Mouse (Mus musculus): Measurements from ENCODE around the gene 1600014C23Rik.

1600014C23Rik gene

GRCm38 (mm10) chr17:45733735-45734301 lies at the start of gene 1600014C23Rik:
TSS of gene 1600014C23Rik (minus strand) at chr17:45733844.
- DNase-seq = peak; percentile 72 to 87

- DNase-seq = peak in 1 of 2 experiments; percentile 13
These were observed 44.8 kb upstream of the 1600014C23Rik start for GRCm38 (mm10) chr17:45778446-45778845.

GRCm38 (mm10) chr17:45777431-45777830 lies 43.8 kb upstream of the 1600014C23Rik start:
- DNase-seq = no peak

DNA sequence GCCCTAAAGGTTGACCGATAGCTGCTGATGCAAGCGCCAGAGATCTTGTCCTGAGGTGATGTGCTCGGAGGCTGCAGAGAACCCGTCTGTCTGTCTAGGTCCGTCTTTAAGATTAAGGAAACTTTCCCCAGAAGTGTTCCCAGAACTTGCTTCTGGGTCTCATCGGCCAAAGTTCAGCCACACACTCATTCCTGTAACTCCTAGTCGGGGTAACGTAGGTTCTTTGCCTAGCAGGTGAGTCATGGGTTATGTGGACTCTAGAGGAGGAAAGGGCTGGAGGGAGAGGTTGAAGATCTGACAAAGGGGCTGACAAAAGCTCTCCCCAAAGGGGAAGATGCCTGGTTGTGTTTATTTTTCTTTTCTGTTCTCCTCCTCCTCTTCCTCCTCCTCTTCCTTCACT lies 42.5 kb upstream of the 1600014C23Rik start:
- DNase-seq = no peak

DNA sequence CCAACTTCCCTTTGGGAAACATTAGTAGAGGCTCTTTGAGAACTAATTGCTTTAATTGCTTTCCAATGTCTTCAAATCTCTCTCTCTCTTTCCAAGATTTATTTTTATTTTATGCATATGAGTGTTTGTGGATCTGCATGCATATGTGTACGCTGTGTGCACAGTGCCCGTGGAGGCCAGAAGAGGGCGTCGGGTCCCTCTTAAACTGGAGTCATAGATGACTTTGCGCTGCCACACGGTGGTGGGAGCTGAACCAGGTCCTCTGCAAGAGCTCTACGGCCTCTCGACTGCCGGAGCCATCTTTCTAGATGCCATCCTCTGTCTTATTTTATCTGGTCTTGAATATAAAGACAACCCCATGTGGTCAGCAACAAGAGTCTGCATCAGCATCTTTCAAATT lies 41.8 kb upstream of the 1600014C23Rik start:
- DNase-seq = peak in 1 of 2 experiments; percentile 24

DNA sequence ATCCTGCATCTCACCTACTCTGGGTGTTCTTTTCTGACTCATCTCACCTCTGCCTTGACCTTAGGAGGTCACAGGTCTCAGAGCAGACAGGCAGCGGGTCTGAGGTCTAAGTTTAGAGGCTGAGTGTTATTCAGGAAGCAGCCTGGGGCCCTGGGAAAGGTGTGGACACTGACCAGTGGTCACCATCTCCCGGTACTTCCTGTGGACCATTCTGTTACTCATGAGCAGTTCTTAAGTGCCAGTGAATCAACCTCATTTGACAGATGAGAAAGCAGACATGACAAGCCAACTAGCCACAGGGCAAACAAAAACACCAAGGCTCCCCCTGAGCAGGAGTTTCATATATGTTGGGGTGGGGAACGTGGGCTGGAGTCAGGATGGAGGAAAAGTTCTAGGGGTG lies 38.9 kb upstream of the 1600014C23Rik start:
- DNase-seq = no peak

- DNase-seq = no peak
These were observed 38.5 kb upstream of the 1600014C23Rik start for GRCm38 (mm10) chr17:45772096-45772495.

GRCm38 (mm10) chr17:45770441-45770840 lies 36.8 kb upstream of the 1600014C23Rik start:
- peak in 1 of 2 experiments; percentile 26 for DNase-seq

- peak; percentile 37 to 42 for DNase-seq
These were observed 36.2 kb upstream of the 1600014C23Rik start for GRCm38 (mm10) chr17:45769821-45770220.

DNA sequence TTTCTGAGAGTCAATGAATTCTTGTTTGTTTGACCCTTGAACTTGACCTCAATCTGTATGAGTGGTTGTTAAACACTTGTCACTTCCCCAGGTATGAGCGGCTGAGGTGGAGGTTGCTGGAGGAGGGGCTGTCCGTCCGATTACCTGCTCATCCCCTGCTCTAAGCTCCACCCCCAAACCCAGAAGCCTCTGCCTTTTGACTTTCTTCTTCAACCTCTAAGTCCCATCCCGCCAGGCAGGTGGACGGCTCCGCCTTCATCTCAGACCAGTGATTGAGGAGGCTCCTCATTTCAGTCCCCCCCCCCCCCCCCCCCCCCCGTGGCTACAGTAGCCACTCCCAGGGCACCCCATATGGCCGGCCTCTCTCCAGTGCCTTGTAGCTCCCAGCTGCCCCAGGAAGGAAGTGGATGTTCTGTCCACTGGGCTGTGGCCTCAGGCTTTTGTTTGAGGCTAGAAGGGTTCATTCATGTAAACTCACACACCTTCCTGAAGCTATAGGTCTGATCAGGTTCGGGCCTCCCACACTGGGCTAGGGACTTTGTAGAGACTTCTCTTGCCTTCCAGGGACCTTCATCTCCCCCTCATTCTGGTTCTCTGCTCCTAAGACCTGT lies 34.0 kb upstream of the 1600014C23Rik start:
- no peak for DNase-seq

- peak; percentile 88 to 94 for DNase-seq
These were observed 33.3 kb upstream of the 1600014C23Rik start for GRCm38 (mm10) chr17:45766735-45767535.

DNA sequence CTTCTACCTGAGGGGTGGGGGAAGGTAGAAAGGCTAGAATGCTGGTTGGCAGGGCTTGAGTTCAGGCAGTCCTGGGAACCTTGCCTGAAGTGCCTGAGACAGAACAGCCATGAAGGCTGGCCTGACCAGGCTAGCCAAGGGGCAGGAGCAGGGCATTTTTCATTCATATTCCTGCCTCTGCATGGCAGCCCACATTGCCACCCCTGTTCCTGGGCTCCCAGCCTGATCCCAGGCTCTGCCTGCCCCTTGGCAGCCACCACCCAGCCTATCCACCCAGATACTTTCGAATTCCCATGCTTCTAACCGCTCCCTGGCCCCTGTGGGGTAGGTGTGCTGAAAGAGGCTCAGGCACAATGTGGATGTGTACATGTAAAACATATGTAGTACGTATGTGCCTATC lies 32.3 kb upstream of the 1600014C23Rik start:
- DNase-seq = no peak

- DNase-seq = no peak
These were observed 29.5 kb upstream of the 1600014C23Rik start for GRCm38 (mm10) chr17:45763188-45763587.

DNA sequence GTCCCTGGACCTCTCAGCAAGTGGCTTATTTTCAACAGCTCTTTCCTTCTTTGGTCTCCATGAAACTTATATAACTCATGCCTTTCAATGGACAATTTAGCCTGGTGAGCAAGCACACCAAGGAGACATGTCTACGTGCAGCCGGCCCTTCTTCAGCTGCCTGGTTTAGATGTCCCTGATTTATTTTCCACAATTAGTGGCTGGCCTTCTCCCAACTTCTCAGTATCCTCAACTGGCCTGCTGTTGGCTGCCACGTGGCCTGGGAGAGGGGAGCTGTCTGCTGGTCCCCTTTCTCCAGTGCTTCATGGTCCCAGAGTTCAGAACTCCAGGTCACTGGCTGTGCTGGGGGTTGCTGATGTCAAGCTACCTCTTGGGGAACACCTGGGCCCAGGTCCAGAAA lies 28.3 kb upstream of the 1600014C23Rik start:
- no peak for DNase-seq

DNA sequence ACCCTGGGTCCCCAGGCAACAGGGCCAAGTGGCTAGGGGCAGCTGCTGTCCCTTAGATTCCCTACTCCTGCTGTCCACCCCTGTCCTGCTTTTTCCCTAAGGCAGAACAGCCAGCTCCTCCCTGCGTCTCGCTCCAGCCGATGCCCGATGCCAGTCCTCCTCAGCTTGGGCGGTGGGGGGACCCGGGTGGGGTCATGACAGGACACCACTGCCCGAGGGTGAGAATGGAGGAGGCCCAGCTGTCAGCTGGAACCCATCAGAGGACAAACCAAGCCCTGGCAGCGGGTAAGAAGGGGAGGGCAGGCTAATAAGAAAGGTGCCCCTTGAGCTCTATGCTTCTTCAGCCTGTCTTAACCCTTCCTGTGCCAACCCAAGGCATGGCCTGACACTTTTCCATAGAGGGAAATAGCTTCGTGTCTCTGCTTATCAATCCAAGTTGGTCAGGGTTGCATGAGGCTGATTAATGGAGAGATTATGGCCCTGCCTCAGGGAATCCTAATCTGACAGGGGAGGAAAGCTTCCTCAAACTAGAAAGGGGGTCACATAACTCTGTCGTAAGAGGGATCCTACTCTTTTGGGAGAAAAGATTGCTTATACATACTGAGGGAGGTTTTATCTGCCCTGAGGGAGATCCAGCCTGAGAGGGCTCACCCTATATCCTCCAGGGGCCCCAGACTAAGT lies 27.5 kb upstream of the 1600014C23Rik start:
- no peak for DNase-seq

DNA sequence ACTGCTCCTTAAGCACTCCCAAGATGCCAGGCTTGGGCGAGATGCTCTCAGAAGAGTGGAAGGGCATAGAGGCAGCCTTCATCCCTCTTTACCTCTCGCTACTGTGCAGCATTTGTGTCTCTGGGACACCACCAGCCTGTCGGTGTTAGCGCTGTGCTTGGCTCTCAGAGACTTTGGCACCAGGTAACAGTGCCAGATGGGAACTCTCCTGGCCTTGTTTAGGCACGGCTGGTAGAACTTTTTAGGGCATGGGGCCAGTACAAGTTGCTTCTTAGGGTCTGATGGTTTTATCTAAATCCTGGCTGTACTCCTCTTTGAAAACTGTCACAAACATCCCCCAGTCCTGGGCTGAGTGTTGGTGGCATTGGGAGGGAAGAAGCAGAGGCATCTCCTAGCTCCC lies 26.1 kb upstream of the 1600014C23Rik start:
- DNase-seq = no peak

GRCm38 (mm10) chr17:45758808-45759207 lies 25.2 kb upstream of the 1600014C23Rik start:
- DNase-seq = no peak

- DNase-seq = no peak
These were observed 24.3 kb upstream of the 1600014C23Rik start for GRCm38 (mm10) chr17:45757932-45758331.

DNA sequence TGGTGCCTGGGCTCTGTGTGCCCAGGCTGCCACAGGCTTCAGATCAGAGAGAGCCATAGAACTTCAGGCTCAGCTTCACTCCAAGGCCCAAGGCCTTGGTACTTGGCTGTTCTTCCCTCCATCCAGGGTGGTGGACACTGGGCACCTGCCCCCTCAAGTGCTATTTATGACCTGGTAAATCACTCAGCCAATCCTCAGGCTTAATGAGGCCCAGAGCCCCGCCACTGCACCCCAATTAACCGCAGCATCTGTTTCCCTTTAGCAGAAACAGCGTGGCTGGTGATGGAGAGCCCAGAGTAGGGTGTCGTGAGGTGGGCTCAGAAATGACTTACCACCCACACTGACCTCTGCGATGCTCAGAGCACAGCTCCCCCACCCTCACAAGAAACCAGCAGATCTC lies 23.2 kb upstream of the 1600014C23Rik start:
- DNase-seq = no peak

DNA sequence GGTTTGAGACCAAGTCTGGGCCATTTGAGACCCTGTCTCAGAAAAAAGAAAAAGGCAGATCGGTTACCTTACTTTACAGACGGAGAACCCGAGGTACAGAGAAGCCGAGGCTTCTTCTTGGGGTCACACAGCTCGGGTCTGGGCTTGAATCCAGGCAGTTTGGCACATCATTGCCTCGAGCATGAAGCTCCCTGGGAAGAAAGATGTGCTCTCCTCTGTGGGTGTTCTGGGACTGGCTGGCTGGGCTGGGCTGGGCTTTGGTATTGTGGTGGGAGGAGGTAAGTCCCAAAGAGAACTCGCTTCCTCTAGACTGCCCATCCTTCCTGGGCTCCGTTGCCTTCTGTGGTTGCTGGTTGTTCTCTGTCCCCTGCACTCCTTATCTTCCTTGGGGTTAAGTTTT lies 22.7 kb upstream of the 1600014C23Rik start:
- DNase-seq = no peak

DNA sequence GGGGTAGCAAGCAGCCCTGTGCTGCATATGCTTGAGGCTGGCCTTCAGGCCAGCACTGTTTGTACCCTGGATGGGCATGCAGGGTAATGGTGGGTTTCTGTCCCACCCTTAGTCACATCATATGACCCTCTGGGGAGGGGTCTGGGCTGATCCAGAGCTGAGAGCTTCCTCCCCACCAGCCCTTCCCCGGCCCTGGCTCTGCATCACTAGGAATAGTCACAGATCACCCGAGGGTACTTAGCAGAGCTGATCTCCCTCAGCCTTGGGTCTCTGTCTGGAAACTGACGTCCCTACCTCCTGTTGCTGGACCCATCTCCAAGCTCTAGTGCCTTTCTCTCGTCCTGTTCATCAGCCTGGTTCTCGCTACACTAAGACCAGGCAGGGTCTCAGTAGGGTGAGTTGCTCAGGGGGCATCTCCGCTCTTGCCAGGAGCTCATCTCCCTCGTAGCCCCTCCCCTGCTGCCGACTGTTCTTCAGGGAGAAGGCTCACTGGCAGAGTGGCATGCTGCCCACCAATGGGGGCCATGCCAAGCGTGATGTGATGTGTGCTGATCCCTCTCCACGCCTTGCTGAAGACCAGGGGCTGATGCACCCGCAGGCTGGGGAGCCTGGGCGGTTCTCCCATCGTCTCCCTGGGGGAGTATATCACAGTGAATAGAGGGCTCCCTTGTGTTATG lies 20.7 kb upstream of the 1600014C23Rik start:
- no peak for DNase-seq

GRCm38 (mm10) chr17:45752678-45753077 lies 19.0 kb upstream of the 1600014C23Rik start:
- peak in 1 of 2 experiments; percentile 18 for DNase-seq

- DNase-seq = no peak
These were observed 18.4 kb upstream of the 1600014C23Rik start for GRCm38 (mm10) chr17:45752053-45752452.

Measured in kidney, postnatal 36 days (tissue).